Mouse (Mus musculus) neural tube, embryonic 11.5 days (tissue): ENCODE results near the gene Kti12. TPM values are rescaled to one million over a fixed set of nuclear protein-coding genes. Genes with fewer than 3 reads are reported as not detected.
A peak's percentile ranks its signal among the peaks of the same experiment; 100 is the strongest.

Source experiments
- ATAC-seq: fragments of 200-750 bp; cut with Nextera tagmentation; 2 replicates; pipeline ENCODE4 v1.8.0; 2017; ENCODE audit warnings: moderate number of reproducible peaks, mild to moderate bottlenecking, moderate TSS enrichment, moderate library complexity; ENCODE audit not compliant: insufficient read depth, low FRiP score, low TSS enrichment
- DNase-seq: peaks from one replicate; pipeline ENCODE4 v3.0.0-alpha.2; 2015; ENCODE audit warnings: low spot score
- H3K27ac ChIP-seq: fragments of 300-500 bp; sonication (generic); 2 replicates; pipeline ENCODE4 v1.5.1; 2014; ENCODE audit warnings: low read depth, mild to moderate bottlenecking, low read length
- H3K27me3 ChIP-seq: fragments of 300-500 bp; sonication (generic); 2 replicates; pipeline ENCODE4 v1.6.1; 2014; ENCODE audit warnings: mild to moderate bottlenecking, low read length, mixed read lengths; ENCODE audit not compliant: control insufficient read depth, insufficient read depth
- H3K36me3 ChIP-seq: fragments of 300-500 bp; sonication (generic); 2 replicates; pipeline ENCODE4 v1.6.1; 2014; ENCODE audit warnings: mild to moderate bottlenecking, low read length, moderate library complexity, mixed read lengths; ENCODE audit not compliant: control insufficient read depth, insufficient read depth
- H3K4me1 ChIP-seq: fragments of 300-500 bp; sonication (generic); 2 replicates; pipeline ENCODE4 v1.6.1; 2014; ENCODE audit warnings: low read length, mixed read lengths; ENCODE audit not compliant: control insufficient read depth, insufficient read depth
- H3K4me2 ChIP-seq: fragments of 300-500 bp; sonication (generic); 2 replicates; pipeline ENCODE4 v1.6.1; 2014; ENCODE audit warnings: low read depth, mild to moderate bottlenecking, moderate library complexity
- H3K4me3 ChIP-seq: fragments of 300-500 bp; sonication (generic); 2 replicates; pipeline ENCODE4 v1.5.1; 2014; ENCODE audit warnings: low read depth, low read length
- H3K9ac ChIP-seq: fragments of 300-500 bp; sonication (generic); 2 replicates; pipeline ENCODE4 v1.6.1; 2014; ENCODE audit warnings: mild to moderate bottlenecking, low read length
- H3K9me3 ChIP-seq: fragments of 300-500 bp; sonication (generic); 2 replicates; pipeline ENCODE4 v1.6.1; 2016; ENCODE audit warnings: low read length; ENCODE audit not compliant: control insufficient read depth
- WGBS: fragments of 180-500 bp; shearing (Covaris S2); extraction: QIAGEN DNeasy Blood & Tissue Kit; methylation state at CpG from one replicate; pipeline ENCODE4 v1.1.7; 2014; 5-methylcytosine and 5-hydroxymethylcytosine counted together
- polyA plus RNA-seq: library from polyadenylated mRNA; unstranded; fragments of >200 nt; fragmentation: Nextera tagmentation; extraction: Ambion mirVana; gene quantifications from 2 replicates; pipeline ENCODE4 v1.2.1, GENCODE M21; 2014

Gene Kti12
- 49.4 and 49.7 TPM in 2 replicates for polyA plus RNA-seq

DNA sequence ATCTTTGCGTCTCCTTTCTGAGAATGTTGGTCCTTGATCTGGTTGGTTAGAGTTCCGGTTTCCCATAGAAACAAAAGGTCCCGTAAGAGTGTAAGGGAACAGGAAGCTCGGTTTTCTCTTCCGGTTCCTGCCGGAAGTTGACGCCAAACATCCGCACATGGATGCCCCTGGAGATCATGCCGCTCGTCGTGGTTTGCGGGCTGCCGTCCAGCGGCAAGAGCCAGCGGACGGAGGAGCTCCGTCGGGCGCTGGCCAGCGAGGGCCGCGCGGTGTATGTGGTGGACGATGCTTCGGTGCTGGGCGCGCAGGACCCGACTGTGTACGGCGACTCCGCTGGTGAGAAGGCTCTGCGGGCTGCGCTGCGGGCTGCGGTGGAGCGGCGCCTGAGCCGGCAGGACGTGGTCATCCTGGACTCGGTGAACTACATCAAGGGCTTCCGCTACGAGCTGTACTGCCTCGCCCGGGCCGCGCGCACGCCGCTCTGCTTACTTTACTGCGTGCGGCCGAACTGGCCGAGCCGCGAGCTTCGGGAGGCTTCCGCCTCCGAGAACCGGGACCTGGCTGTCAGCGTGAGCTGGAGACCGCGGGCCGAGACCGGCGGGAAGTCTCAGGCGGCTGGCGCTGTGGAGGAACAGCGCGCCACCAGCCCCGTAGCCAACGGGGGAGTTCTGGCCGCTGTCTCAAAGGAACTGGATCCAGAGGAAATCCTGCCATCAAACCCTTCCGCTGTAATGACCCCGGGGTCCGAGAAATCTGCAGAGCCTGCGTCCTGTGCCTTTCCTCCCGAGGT, at the start of gene Kti12:
Kti12 (plus strand) TSS at position 71 of the 790 bp plus-strand sequence.
- WGBS: under 1% methylated on average over 77 of the region's 77 CpGs
- Histone ChIP-seq H3K9ac (peak within 1 kb of the TSS; percentile 84), H3K4me2 (peak within 1 kb of the TSS; percentile 88), H3K27ac (peak within 1 kb of the TSS; percentile 82), H3K4me3 (peak within 1 kb of the TSS; percentile 95), H3K36me3 (no peaks in the 10 kb centered on the region), H3K9me3 (no peaks in the 10 kb centered on the region), H3K4me1 (peaks cover 13% of the 10 kb centered on the region), H3K27me3 (no peaks in the 10 kb centered on the region)
- DNase-seq (peak; percentile 83), ATAC-seq (peak; percentile 80)

DNA sequence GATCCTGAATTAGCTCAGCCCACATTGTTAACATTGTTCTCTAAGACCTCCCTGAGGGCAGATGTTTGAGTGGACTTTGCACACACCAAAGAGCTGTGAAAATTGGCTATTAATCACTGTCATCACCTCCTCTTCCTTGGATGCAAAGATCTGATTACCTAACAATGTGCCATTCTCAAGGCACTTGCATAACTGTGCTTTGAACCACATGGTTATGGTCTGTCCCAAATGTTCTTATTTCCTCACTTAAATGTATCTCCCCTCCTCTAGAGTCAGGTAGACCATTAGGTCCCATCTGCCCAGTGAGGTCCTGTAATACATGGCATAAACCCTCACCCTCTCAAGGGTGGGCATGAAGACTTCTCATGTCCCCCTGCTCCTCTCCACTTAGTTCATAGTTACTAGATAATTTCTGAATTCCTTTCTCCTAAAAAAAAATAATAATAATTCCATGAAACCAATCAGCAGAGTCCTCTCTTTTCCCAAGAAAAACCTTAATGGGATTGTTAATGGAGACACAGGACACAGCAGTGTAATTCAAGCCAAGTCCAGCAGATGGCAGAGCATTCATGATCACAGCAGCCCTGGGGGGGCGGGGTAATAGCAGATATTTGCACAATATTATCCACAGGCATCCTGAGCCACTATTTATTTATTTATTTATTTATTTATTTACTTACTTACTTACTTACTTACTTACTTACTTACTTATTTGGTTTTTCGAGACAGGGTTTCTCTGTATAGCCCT, 49.3 kb upstream of the Kti12 start:
- no peaks in the 10 kb centered on the region for H3K36me3 ChIP-seq
- 48% methylated on average over 2 of the region's 2 CpGs for WGBS
- no peak overlapping the region for H3K4me2 ChIP-seq
- ATAC-seq (peak; percentile 38; the same call in 1 of the 2 replicates), DNase-seq (peak; percentile 67)
- no peaks in the 10 kb centered on the region for H3K27me3 ChIP-seq
- no peak overlapping the region for H3K9ac ChIP-seq
- no peaks in the 10 kb centered on the region for H3K9me3 ChIP-seq
- no peak overlapping the region for H3K27ac ChIP-seq
- H3K4me1 ChIP-seq: 0 out of 2 replicates have a peak, but pooled peaks cover 2% of the 10 kb centered on the region
- H3K4me3 ChIP-seq: no peak overlapping the region

DNA sequence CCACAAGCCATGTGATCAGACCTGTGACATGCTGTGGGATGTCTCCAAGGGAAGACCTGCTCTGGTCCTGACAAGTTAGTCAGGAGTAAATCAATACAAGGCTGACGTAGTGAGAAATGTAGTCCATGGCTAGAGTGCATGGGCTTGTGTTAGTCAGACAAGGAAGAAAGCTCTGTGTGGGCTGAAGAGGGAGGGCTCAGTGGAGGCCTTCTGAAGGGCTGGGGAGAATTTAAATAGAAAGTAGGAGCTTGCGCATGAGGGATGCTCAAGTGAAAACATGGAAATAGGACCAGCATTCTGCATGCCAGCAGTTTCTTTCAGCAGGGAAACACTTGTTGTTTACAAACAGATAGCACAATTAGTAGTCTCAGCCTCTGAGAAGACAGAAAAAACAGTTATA, 44.0 kb upstream of the Kti12 start:
- no peak for DNase-seq
- WGBS: 81% methylated on average over 2 of the region's 2 CpGs

DNA sequence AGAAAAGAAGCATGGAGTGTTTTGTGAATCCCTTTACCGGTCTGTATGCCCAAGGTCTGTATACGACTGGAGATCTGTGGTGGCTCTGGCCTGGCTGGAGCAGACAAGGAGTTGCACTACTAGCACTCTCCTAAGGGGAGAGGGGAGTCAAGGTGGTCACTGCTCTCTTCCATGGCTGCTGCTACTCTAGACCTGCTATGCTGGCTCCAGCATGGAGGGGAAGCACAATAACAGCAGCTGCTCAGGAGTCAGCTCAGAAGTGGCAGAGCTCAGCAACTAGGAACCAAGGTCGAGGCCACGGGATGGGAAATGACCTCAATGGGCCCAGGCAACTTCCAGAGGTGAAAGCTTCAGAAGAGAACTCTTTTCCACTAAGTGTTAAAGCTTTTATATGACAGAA, 36.4 kb upstream of the Kti12 start:
- Histone ChIP-seq H3K27me3 (no peaks in the 10 kb centered on the region), H3K27ac (no peak overlapping the region), H3K4me2 (no peak overlapping the region), H3K9ac (no peak overlapping the region), H3K4me3 (no peak overlapping the region), H3K9me3 (no peaks in the 10 kb centered on the region), H3K4me1 (no peaks in the 10 kb centered on the region), H3K36me3 (peaks cover 4% of the 10 kb centered on the region)
- DNase-seq: no peak
- ATAC-seq: no peak
- WGBS: 66% methylated on average over 4 of the region's 4 CpGs

More for the DNA sequence above, 44.0 kb upstream of the Kti12 start:
- no peaks in the 10 kb centered on the region for H3K27me3 ChIP-seq
- no peak overlapping the region for H3K4me3 ChIP-seq
- no peak overlapping the region for H3K9ac ChIP-seq
- no peaks in the 10 kb centered on the region for H3K4me1 ChIP-seq
- no peaks in the 10 kb centered on the region for H3K9me3 ChIP-seq
- H3K4me2 ChIP-seq: no peak overlapping the region
- no peak overlapping the region for H3K27ac ChIP-seq
- no peaks in the 10 kb centered on the region for H3K36me3 ChIP-seq
- no peak for ATAC-seq

DNA sequence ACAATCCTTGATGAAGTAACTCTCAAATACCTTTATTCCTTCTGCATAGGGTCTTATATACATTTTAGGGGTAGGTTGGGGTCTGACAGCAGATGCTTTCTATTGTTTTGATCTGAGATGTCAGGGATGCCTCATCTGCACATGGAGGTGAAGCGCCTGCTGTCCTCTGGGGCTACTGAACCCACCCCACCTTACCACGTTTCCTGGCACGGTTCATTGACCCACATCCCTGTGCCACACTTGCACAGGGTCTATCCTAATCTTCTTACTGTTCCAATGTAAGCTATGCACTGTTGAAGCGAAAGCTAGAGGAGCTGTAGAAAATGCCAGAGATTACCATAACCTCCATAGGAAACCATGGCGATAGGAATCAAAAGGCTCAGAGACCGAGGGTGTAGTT, 36.0 kb upstream of the Kti12 start:
- no peak overlapping the region for H3K27ac ChIP-seq
- peaks cover 4% of the 10 kb centered on the region for H3K36me3 ChIP-seq
- H3K27me3 ChIP-seq: no peaks in the 10 kb centered on the region
- ATAC-seq: no peak
- no peak overlapping the region for H3K4me3 ChIP-seq
- H3K9ac ChIP-seq: no peak overlapping the region
- no peaks in the 10 kb centered on the region for H3K9me3 ChIP-seq
- no peak for DNase-seq
- WGBS: 73% methylated on average over 6 of the region's 6 CpGs
- no peak overlapping the region for H3K4me2 ChIP-seq
- no peaks in the 10 kb centered on the region for H3K4me1 ChIP-seq

DNA sequence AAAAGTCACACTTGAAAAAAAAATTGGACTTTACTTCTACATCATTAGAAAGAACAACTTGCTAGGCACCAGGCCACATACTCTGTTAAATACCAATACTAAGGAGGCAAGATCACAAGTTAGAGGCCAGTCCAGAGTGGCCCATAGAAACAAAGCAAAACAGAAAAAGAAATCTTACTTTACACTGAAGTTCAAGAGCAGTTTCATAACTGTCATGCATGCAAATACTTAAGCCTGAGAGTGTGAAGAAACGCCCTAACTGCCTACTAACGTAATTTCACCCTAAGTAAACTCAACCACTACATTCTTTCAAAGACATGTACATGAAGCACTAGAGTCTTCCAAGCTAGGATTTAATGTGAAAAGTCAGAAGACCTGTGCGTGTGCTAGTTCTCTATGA, 21.9 kb upstream of the Kti12 start:
- ATAC-seq (no peak), DNase-seq (no peak)
- Histone ChIP-seq H3K36me3 (peaks cover 12% of the 10 kb centered on the region), H3K9me3 (no peaks in the 10 kb centered on the region), H3K4me1 (no peaks in the 10 kb centered on the region), H3K4me3 (no peak overlapping the region), H3K27me3 (no peaks in the 10 kb centered on the region), H3K4me2 (no peak overlapping the region), H3K27ac (no peak overlapping the region), H3K9ac (no peak overlapping the region)
- 96% methylated on average over 3 of the region's 3 CpGs for WGBS

DNA sequence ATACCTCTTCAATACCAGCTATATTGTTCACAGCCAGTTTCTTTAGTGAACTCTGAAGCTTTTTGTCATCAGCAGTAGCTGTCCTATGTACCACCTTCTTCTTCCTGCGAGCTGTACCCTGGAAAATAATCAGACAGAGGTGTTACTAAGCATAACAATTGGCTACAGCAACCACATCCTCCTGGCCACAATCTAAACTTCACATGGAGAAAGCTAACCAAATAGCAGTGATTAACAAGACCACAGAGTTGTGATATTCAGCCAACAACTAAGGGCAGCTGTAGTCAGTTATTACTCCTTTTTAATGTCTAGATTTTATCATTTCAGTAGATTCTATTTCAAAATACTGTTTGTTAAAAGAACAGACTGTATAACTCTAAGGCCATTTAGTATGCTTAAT, 21.5 kb upstream of the Kti12 start:
- Histone ChIP-seq H3K9ac (no peak overlapping the region), H3K4me1 (no peaks in the 10 kb centered on the region), H3K27me3 (no peaks in the 10 kb centered on the region), H3K27ac (no peak overlapping the region), H3K36me3 (peaks cover 12% of the 10 kb centered on the region), H3K9me3 (no peaks in the 10 kb centered on the region), H3K4me2 (no peak overlapping the region), H3K4me3 (no peak overlapping the region)
- no peak for DNase-seq
- 91% methylated on average over 1 of the region's 1 CpGs for WGBS
- ATAC-seq: no peak

DNA sequence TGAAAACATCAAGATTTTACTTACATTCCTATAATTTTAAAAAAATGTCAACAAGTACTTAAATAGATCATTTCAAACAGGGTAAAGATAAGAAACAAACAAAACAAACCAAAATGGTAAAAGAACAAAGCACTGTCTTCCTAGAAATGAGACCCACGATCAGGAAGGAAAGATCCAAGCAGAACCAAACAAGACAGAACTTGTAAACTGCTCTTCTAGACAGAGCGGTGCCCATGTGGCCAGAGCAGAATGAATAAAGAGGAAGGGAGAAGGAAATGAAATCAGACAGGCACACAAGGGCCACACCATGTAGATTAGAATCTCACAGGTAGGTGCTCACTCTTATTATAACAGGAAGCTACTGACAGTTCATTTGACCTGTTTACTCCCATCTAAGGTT, 20.9 kb upstream of the Kti12 start:
- Histone ChIP-seq H3K36me3 (peaks cover 12% of the 10 kb centered on the region), H3K4me3 (no peak overlapping the region), H3K27ac (no peak overlapping the region), H3K9me3 (no peaks in the 10 kb centered on the region), H3K4me1 (peaks cover 2% of the 10 kb centered on the region; the same call in 1 of the 2 replicates), H3K9ac (no peak overlapping the region), H3K4me2 (no peak overlapping the region), H3K27me3 (no peaks in the 10 kb centered on the region)
- ATAC-seq: no peak
- no peak for DNase-seq
- 92% methylated on average over 2 of the region's 2 CpGs for WGBS
